Mouse (Mus musculus) kidney, embryonic 16.5 days (tissue): ENCODE measurements around the gene Pold1. TPM values are rescaled to one million over a fixed set of nuclear protein-coding genes. Genes with fewer than 3 reads are reported as not detected.

Experiments used
- ATAC-seq: fragments of 200-750 bp; cut with Nextera tagmentation; 2 replicates; pipeline ENCODE4 v1.8.0; 2017; ENCODE audit warnings: moderate TSS enrichment; ENCODE audit not compliant: low FRiP score, low TSS enrichment
- H3K27ac ChIP-seq: fragments of 300-500 bp; sonication (generic); 2 replicates; pipeline ENCODE4 v1.5.1; 2014; ENCODE audit warnings: low read length
- H3K27me3 ChIP-seq: fragments of 300-500 bp; sonication (generic); 2 replicates; pipeline ENCODE4 v1.6.1; 2014; ENCODE audit warnings: low read length, control low read depth, mixed read lengths; ENCODE audit not compliant: insufficient read depth
- H3K36me3 ChIP-seq: fragments of 300-500 bp; sonication (generic); 2 replicates; pipeline ENCODE4 v1.6.1; 2014; ENCODE audit warnings: low read length, control low read depth, mixed read lengths; ENCODE audit not compliant: insufficient read depth
- H3K4me1 ChIP-seq: fragments of 300-500 bp; sonication (generic); 2 replicates; pipeline ENCODE4 v1.6.1; 2014; ENCODE audit warnings: low read length, control low read depth, mixed read lengths; ENCODE audit not compliant: insufficient read depth
- H3K4me2 ChIP-seq: fragments of 300-500 bp; sonication (generic); replicated peaks from 2 replicates; pipeline ENCODE4 v1.6.1; 2014; ENCODE audit warnings: low read depth, low read length
- H3K4me3 ChIP-seq: fragments of 300-500 bp; sonication (generic); 2 replicates; pipeline ENCODE4 v1.5.1; 2014; ENCODE audit warnings: mild to moderate bottlenecking, low read length
- H3K9ac ChIP-seq: fragments of 300-500 bp; sonication (generic); replicated peaks from 2 replicates; pipeline ENCODE4 v1.6.1; 2014; ENCODE audit warnings: low read length
- H3K9me3 ChIP-seq: fragments of 300-500 bp; sonication (generic); 2 replicates; pipeline ENCODE4 v1.6.1; 2016; ENCODE audit warnings: low read length, control low read depth
- whole genome bisulfite sequencing: fragments of 180-500 bp; shearing (Covaris S2); extraction: QIAGEN DNeasy Blood & Tissue Kit; methylation state at CpG from one replicate; pipeline ENCODE4 v1.1.7; 2014; 5-methylcytosine and 5-hydroxymethylcytosine counted together
- polyA plus RNA-seq: library from polyadenylated mRNA; unstranded; fragments of >200 nt; fragmentation: Nextera tagmentation; extraction: Ambion mirVana; gene quantifications from 2 replicates; pipeline ENCODE4 v1.2.1, GENCODE M21; 2015

The Pold1 gene
- polyA plus RNA-seq, 1 experiment from 2014 or later = 105 TPM

- no peak overlapping the region for H3K4me2 ChIP-seq
- 67% methylated on average over 9 of the region's 9 CpGs for WGBS
- no peak overlapping the region for H3K9ac ChIP-seq
- no peak overlapping the region for H3K4me3 ChIP-seq
- H3K9me3 ChIP-seq = no peaks in the 10 kb centered on the region
- H3K36me3 ChIP-seq = no peaks in the 10 kb centered on the region
- no peak overlapping the region for H3K27ac ChIP-seq
- H3K27me3 ChIP-seq = no peaks in the 10 kb centered on the region
- no peaks in the 10 kb centered on the region for H3K4me1 ChIP-seq
- no peak for ATAC-seq
These were observed 20.2 kb upstream of the Pold1 start for GRCm38 (mm10) chr7:44568803-44569202.

- no peak for ATAC-seq
- H3K4me2 ChIP-seq = no peak overlapping the region
- WGBS = 78% methylated on average over 6 of the region's 6 CpGs
These were observed 16.8 kb upstream of the Pold1 start for GRCm38 (mm10) chr7:44565414-44565813.

GRCm38 (mm10) chr7:44564486-44564885 lies 15.8 kb upstream of the Pold1 start:
- H3K4me2 ChIP-seq = no peak overlapping the region
- H3K36me3 ChIP-seq = no peaks in the 10 kb centered on the region
- 80% methylated on average over 10 of the region's 10 CpGs for WGBS
- H3K27me3 ChIP-seq = no peaks in the 10 kb centered on the region
- no peak overlapping the region for H3K4me3 ChIP-seq
- no peak overlapping the region for H3K9ac ChIP-seq
- H3K4me1 ChIP-seq = no peaks in the 10 kb centered on the region
- H3K9me3 ChIP-seq = no peaks in the 10 kb centered on the region
- no peak overlapping the region for H3K27ac ChIP-seq
- no peak for ATAC-seq

More at GRCm38 (mm10) chr7:44565414-44565813, 16.8 kb upstream of the Pold1 start:
- no peaks in the 10 kb centered on the region for H3K27me3 ChIP-seq
- H3K4me3 ChIP-seq = no peak overlapping the region
- no peaks in the 10 kb centered on the region for H3K36me3 ChIP-seq
- H3K27ac ChIP-seq = no peak overlapping the region
- no peaks in the 10 kb centered on the region for H3K9me3 ChIP-seq
- H3K9ac ChIP-seq = no peak overlapping the region
- H3K4me1 ChIP-seq = no peaks in the 10 kb centered on the region

- ATAC-seq = no peak
- no peaks in the 10 kb centered on the region for H3K4me1 ChIP-seq
- 41% methylated on average over 8 of the region's 8 CpGs for WGBS
These were observed 14.6 kb upstream of the Pold1 start for GRCm38 (mm10) chr7:44563284-44563683.

GRCm38 (mm10) chr7:44560435-44561400 lies 12.1 kb upstream of the Pold1 start:
- Histone ChIP-seq H3K27me3 (no peaks in the 10 kb centered on the region), H3K4me1 (no peaks in the 10 kb centered on the region), H3K36me3 (no peaks in the 10 kb centered on the region), H3K4me2 (no peak overlapping the region), H3K4me3 (no peak overlapping the region), H3K9me3 (no peaks in the 10 kb centered on the region), H3K9ac (no peak overlapping the region), H3K27ac (no peak overlapping the region)
- WGBS = 46% methylated on average over 18 of the region's 18 CpGs
- 0 out of 2 replicates have a peak, but pooled peaks have one; percentile 49 for ATAC-seq

More at GRCm38 (mm10) chr7:44563284-44563683, 14.6 kb upstream of the Pold1 start:
- H3K4me3 ChIP-seq = no peak overlapping the region
- no peaks in the 10 kb centered on the region for H3K9me3 ChIP-seq
- no peak overlapping the region for H3K4me2 ChIP-seq
- no peak overlapping the region for H3K9ac ChIP-seq
- H3K27ac ChIP-seq = no peak overlapping the region
- no peaks in the 10 kb centered on the region for H3K36me3 ChIP-seq
- no peaks in the 10 kb centered on the region for H3K27me3 ChIP-seq

GRCm38 (mm10) chr7:44557629-44558028 lies 9.0 kb upstream of the Pold1 start:
- Histone ChIP-seq H3K27me3 (no peaks in the 10 kb centered on the region), H3K27ac (no peak overlapping the region), H3K9me3 (no peaks in the 10 kb centered on the region), H3K9ac (no peak overlapping the region), H3K4me2 (no peak overlapping the region), H3K4me3 (no peak overlapping the region), H3K36me3 (no peaks in the 10 kb centered on the region), H3K4me1 (peaks cover 10% of the 10 kb centered on the region; the same call in 1 of the 2 replicates)
- ATAC-seq = no peak
- 76% methylated on average over 2 of the region's 2 CpGs for WGBS

- Histone ChIP-seq H3K27ac (peak within 1 kb of the TSS; percentile 100), H3K9ac (peak within 1 kb of the TSS; percentile 89), H3K27me3 (no peaks in the 10 kb centered on the region), H3K4me1 (peaks cover 12% of the 10 kb centered on the region; the same call in 1 of the 2 replicates), H3K4me2 (peak within 1 kb of the TSS; percentile 77), H3K36me3 (peaks cover 29% of the 10 kb centered on the region), H3K4me3 (peak within 1 kb of the TSS; percentile 97), H3K9me3 (no peaks in the 10 kb centered on the region)
- peak; percentile 78 for ATAC-seq
- WGBS = under 1% methylated on average over 22 of the region's 22 CpGs
These were observed 5.2 kb upstream of the Pold1 start, which contains the start of gene Nr1h2 for GRCm38 (mm10) chr7:44553826-44554225. Gene Nr1h2 (minus strand): TSS chr7:44553951.

- Histone ChIP-seq H3K4me3 (peak overlapping the region; percentile 97), H3K9me3 (no peaks in the 10 kb centered on the region), H3K9ac (peak overlapping the region; percentile 89), H3K4me1 (peaks cover 12% of the 10 kb centered on the region; the same call in 1 of the 2 replicates), H3K27ac (peak overlapping the region; percentile 100), H3K36me3 (peaks cover 29% of the 10 kb centered on the region), H3K27me3 (no peaks in the 10 kb centered on the region), H3K4me2 (peak overlapping the region; percentile 77)
- peak; percentile 67 for ATAC-seq
- WGBS = under 1% methylated on average over 32 of the region's 32 CpGs
These were observed 4.6 kb upstream of the Pold1 start for GRCm38 (mm10) chr7:44553196-44553764.

GRCm38 (mm10) chr7:44552141-44552908 lies 3.7 kb upstream of the Pold1 start:
- no peaks in the 10 kb centered on the region for H3K9me3 ChIP-seq
- H3K4me1 ChIP-seq = peaks cover 21% of the 10 kb centered on the region
- H3K4me3 ChIP-seq = peak overlapping the region; percentile 97
- 85% methylated on average over 31 of the region's 31 CpGs for WGBS
- H3K36me3 ChIP-seq = peaks cover 29% of the 10 kb centered on the region
- peak overlapping the region; percentile 89; the same call in 1 of the 2 replicates for H3K9ac ChIP-seq
- H3K27me3 ChIP-seq = no peaks in the 10 kb centered on the region
- H3K4me2 ChIP-seq = peak overlapping the region; percentile 77
- 0 out of 2 replicates have a peak, but pooled peaks have one; percentile 0 for ATAC-seq
- H3K27ac ChIP-seq = peak overlapping the region; percentile 100; the same call in 1 of the 2 replicates
